Mouse (Mus musculus): ENCODE results near the gene Ptprf. TPM values are rescaled to one million over a fixed set of nuclear protein-coding genes. Genes with fewer than 3 reads are reported as not detected.

The Ptprf gene
- total RNA-seq, 2 experiments from 2014 or later, result 0.84 TPM; not detected in 1

Other genes starting within 250 kb of the Ptprf start
- 5.4 and 10.8 TPM in 2 replicates for gene St3gal3, start 156.5 kb downstream of the Ptprf start, total RNA-seq (2015; ENCODE audit: low replicate concordance)
- 7.3 and 9.5 TPM in 2 replicates for gene St3gal3, start 156.5 kb downstream of the Ptprf start, total RNA-seq (2017; ENCODE audit: low replicate concordance)
- 18.0 and 24.3 TPM in 2 replicates for gene Kdm4a, start 111.4 kb downstream of the Ptprf start, total RNA-seq (2015; ENCODE audit: low replicate concordance)
- gene Kdm4a, start 111.4 kb downstream of the Ptprf start, total RNA-seq (2017; ENCODE audit: low replicate concordance), result 42.5 and 62.1 TPM in 2 replicates
- gene Szt2, start 117.9 kb upstream of the Ptprf start, total RNA-seq (2015; ENCODE audit: low replicate concordance), result 36.9 and 44.3 TPM in 2 replicates
- gene Szt2, start 117.9 kb upstream of the Ptprf start, total RNA-seq (2017; ENCODE audit: low replicate concordance), result 18.2 and 33.9 TPM in 2 replicates
- gene Med8, start 117.9 kb upstream of the Ptprf start, total RNA-seq (2015; ENCODE audit: low replicate concordance), result 62.7 and 72.5 TPM in 2 replicates
- 63.6 and 68.4 TPM in 2 replicates for gene Med8, start 117.9 kb upstream of the Ptprf start, total RNA-seq (2017; ENCODE audit: low replicate concordance)
- gene Elovl1, start 136.7 kb upstream of the Ptprf start, total RNA-seq (2015; ENCODE audit: low replicate concordance), result 25.6 and 56.6 TPM in 2 replicates
- gene Elovl1, start 136.7 kb upstream of the Ptprf start, total RNA-seq (2017; ENCODE audit: low replicate concordance), result 33.8 and 46.0 TPM in 2 replicates
- gene Cdc20, start 145.9 kb upstream of the Ptprf start, total RNA-seq (2015; ENCODE audit: low replicate concordance), result 127 and 137 TPM in 2 replicates
- 157 and 162 TPM in 2 replicates for gene Cdc20, start 145.9 kb upstream of the Ptprf start, total RNA-seq (2017; ENCODE audit: low replicate concordance)
- 0.72 and 3.8 TPM in 2 replicates for gene Mpl, start 166.1 kb upstream of the Ptprf start, total RNA-seq (2015; ENCODE audit: low replicate concordance)
- 0.77 TPM in 1 of 2 replicates, not detected in the other for gene Mpl, start 166.1 kb upstream of the Ptprf start, total RNA-seq (2017; ENCODE audit: low replicate concordance)
- not detected in 2 replicates for gene Tie1, start 198.7 kb upstream of the Ptprf start, total RNA-seq (2015; ENCODE audit: low replicate concordance)
- gene Tie1, start 198.7 kb upstream of the Ptprf start, total RNA-seq (2017; ENCODE audit: low replicate concordance), result not detected in 2 replicates
- gene 2610528J11Rik, start 235.6 kb upstream of the Ptprf start, total RNA-seq (2015; ENCODE audit: low replicate concordance), result not detected in 2 replicates
- not detected in 2 replicates for gene 2610528J11Rik, start 235.6 kb upstream of the Ptprf start, total RNA-seq (2017; ENCODE audit: low replicate concordance)

All from erythroid progenitor cell, adult 5-6 weeks (primary cell).